Mouse (Mus musculus): ENCODE results near the gene Nexmif. TPM values are rescaled to one million over a fixed set of nuclear protein-coding genes. Genes with fewer than 3 reads are reported as not detected.
"Not testable (repeated sequence)": the region's sequence is repeated elsewhere in the genome, so short reads cannot be mapped to it uniquely, and the experiment has no call there.

The Nexmif gene
- total and polyA plus RNA-seq, 2 experiments from 2014 or later, result 28.1 to 82.8 TPM

DNA sequence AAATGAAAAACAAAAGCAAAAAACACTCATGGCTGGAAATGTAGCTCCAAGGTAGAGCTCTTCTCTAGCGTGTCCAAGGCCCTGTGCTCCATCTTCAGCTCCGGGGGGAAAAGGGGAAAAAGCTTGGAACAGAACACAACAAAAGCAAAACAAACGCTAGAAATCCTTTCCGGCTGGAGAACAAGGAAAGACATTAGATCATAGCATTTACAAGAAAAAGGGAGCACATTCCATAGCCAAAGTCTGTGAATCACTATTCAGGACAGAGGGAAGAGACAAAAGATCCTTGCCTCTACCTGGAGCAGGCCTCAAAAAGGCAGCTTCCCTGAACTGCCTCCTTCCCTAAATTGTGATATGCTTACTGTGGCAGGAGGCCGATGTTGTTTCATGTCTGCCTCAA, 4.4 kb downstream of the Nexmif start:
- Histone ChIP-seq H3K4me2 (ENCODE audit: low read depth) (no peak overlapping the region), H3K4me1 (ENCODE audit: insufficient read depth) (no peaks in the 10 kb centered on the region), H3K4me3 (ENCODE audit: low read depth, low read length) (no peak overlapping the region), H3K27ac (ENCODE audit: low read depth, low read length) (no peak overlapping the region), H3K9ac (no peak overlapping the region), H3K36me3 (ENCODE audit: insufficient read depth) (no peaks in the 10 kb centered on the region), H3K9me3 (ENCODE audit: low read length) (no peaks in the 10 kb centered on the region), H3K27me3 (ENCODE audit: insufficient read depth, low read length) (no peaks in the 10 kb centered on the region)
- WGBS, result 53% methylated on average over 5 of the region's 5 CpGs
- no peak for DNase-seq
- TF ChIP-seq CTCF (IDR thresholded peaks at IDR 0.05; ENCODE audit: low read depth), result no peak
- no peak for ATAC-seq

DNA sequence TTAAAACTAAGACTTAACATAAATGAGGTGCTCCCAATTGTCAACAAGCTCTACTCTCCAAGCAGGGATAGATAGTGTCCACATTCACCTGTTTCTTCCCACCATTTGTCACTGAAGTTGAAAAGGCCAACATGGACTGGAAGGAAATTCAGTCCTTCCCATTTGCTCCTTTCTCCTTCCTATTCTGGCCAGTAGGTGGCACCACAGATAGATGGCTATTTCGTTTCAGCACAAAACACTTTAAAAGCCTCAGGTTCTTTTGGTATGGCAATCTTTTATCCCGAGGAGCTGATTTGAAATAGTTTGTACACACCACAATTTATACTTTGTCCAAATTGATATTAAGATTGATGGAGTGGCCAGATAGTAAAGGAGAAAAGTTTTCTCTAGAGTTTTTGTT, 21.7 kb downstream of the Nexmif start:
- 22% methylated on average over 2 of the region's 2 CpGs for WGBS
- no peak for ATAC-seq
- H3K4me1 ChIP-seq (ENCODE audit: insufficient read depth), result no peaks in the 10 kb centered on the region

DNA sequence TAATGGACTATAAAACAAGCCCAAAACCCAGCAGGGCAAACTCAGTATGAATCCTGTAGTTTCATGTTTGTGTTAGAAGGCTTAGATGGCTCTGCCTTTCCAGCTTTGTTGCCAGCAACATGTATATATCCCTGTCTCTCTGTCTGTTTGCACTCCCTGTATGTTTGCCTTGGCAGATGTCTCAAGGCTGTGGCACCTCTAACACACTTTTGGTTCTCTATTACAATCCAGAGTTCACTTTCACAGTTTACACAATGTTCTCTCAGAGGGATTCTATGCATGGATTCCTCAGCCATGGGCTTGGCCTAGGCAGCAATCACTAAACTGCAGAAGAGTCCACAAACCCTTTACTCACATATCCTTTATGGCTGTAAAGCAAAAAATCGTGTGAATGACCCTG, 50.9 kb downstream of the Nexmif start:
- DNase-seq, result no peak

More for the DNA sequence above, 21.7 kb downstream of the Nexmif start:
- Histone ChIP-seq H3K9ac (no peak overlapping the region), H3K4me3 (ENCODE audit: low read depth, low read length) (no peak overlapping the region), H3K4me2 (ENCODE audit: low read depth) (no peak overlapping the region), H3K36me3 (ENCODE audit: insufficient read depth) (no peaks in the 10 kb centered on the region), H3K9me3 (ENCODE audit: low read length) (no peaks in the 10 kb centered on the region), H3K27me3 (ENCODE audit: insufficient read depth, low read length) (no peaks in the 10 kb centered on the region), H3K27ac (ENCODE audit: low read depth, low read length) (no peak overlapping the region)
- DNase-seq, result peak; percentile 43
- TF ChIP-seq CTCF (IDR thresholded peaks at IDR 0.05; ENCODE audit: low read depth), result peak; percentile 70

DNA sequence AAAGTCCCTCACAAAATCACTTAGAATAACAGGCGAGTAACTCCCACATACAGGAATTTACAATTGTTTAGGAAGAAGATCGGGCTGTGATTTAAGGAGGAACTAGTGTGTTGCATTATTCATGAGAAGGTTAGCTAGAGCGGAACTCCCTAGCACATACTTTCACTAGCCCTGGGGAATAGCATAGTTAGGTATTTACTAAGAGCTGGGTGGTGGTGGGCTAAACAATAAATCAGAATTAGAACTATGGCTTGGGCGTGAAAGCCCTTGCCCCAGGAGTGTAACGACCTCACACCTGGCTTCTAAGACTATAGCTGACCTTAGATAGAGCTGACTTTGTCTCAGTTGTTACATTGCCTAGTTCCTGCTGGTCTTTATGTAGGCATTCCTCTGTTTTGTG, 85.7 kb downstream of the Nexmif start:
- H3K4me3 ChIP-seq (ENCODE audit: low read depth, low read length); H3K9ac ChIP-seq; DNase-seq; H3K4me1 ChIP-seq (ENCODE audit: insufficient read depth); H3K36me3 ChIP-seq (ENCODE audit: insufficient read depth); H3K4me2 ChIP-seq (ENCODE audit: low read depth); H3K27me3 ChIP-seq (ENCODE audit: insufficient read depth, low read length); ATAC-seq; H3K9me3 ChIP-seq (ENCODE audit: low read length); H3K27ac ChIP-seq (ENCODE audit: low read depth, low read length): not testable (repeated sequence)
- WGBS, result 77% methylated on average over 5 of the region's 5 CpGs

More for the DNA sequence above, 50.9 kb downstream of the Nexmif start:
- Histone ChIP-seq H3K9ac (no peak overlapping the region), H3K4me2 (ENCODE audit: low read depth) (no peak overlapping the region), H3K36me3 (ENCODE audit: insufficient read depth) (no peaks in the 10 kb centered on the region), H3K4me1 (ENCODE audit: insufficient read depth) (no peaks in the 10 kb centered on the region), H3K9me3 (ENCODE audit: low read length) (no peaks in the 10 kb centered on the region), H3K27ac (ENCODE audit: low read depth, low read length) (no peak overlapping the region), H3K27me3 (ENCODE audit: insufficient read depth, low read length) (no peaks in the 10 kb centered on the region), H3K4me3 (ENCODE audit: low read depth, low read length) (no peak overlapping the region)
- TF ChIP-seq CTCF (IDR thresholded peaks at IDR 0.05; ENCODE audit: low read depth), result no peak
- ATAC-seq, result no peak
- WGBS, result 40% methylated on average over 1 of the region's 1 CpGs

DNA sequence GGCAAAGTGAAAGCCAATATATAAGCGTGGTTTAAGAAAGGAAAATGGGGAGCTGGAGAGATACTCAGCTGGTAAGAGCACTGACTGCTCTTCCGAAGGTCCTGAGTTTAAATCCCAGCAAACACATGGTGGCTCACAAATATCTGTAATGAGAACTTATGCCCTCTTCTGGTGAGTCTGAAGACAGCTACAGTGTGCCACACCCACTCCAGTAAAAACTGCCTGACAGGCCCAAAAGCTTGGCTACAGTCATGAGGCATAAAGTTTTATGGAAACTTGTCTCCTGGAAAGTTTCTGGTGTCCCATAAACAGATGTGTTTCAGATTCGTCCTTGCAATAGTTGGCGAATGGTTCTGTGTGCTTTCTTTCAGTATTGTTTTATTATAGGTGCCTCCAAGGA, 86.4 kb downstream of the Nexmif start:
- Histone ChIP-seq H3K4me3 (ENCODE audit: low read depth, low read length) (no peak overlapping the region), H3K4me1 (ENCODE audit: insufficient read depth) (no peaks in the 10 kb centered on the region), H3K36me3 (ENCODE audit: insufficient read depth) (no peaks in the 10 kb centered on the region), H3K4me2 (ENCODE audit: low read depth) (no peak overlapping the region), H3K27me3 (ENCODE audit: insufficient read depth, low read length) (no peaks in the 10 kb centered on the region), H3K9me3 (ENCODE audit: low read length) (no peaks in the 10 kb centered on the region), H3K9ac (no peak overlapping the region), H3K27ac (ENCODE audit: low read depth, low read length) (no peak overlapping the region)
- WGBS, result 68% methylated on average over 4 of the region's 4 CpGs
- TF ChIP-seq CTCF (IDR thresholded peaks at IDR 0.05; ENCODE audit: low read depth), result no peak
- DNase-seq (no peak), ATAC-seq (no peak)

DNA sequence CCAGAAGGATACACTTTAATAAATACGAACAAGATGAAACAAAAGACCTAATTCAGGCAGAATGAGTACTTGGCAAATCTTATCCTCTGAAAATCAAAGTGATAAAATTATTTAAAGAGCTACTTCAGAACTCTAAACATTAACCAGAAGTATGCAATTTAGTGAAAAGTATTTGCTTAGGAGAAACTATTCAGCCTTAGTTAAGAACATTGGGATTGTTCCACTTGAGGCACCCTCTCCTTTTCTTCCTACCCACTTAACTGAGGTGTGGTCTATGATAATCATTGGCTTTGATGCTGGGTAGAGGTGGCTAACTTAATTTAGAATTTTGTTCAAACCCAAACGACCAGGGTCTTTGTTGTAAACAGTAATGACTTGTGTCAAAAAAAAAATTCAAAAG, 146.1 kb downstream of the Nexmif start:
- Histone ChIP-seq H3K9me3 (ENCODE audit: low read length) (no peaks in the 10 kb centered on the region), H3K4me1 (ENCODE audit: insufficient read depth) (no peaks in the 10 kb centered on the region), H3K27ac (ENCODE audit: low read depth, low read length) (no peak overlapping the region), H3K9ac (no peak overlapping the region), H3K27me3 (ENCODE audit: insufficient read depth, low read length) (no peaks in the 10 kb centered on the region), H3K4me3 (ENCODE audit: low read depth, low read length) (no peak overlapping the region), H3K4me2 (ENCODE audit: low read depth) (no peak overlapping the region), H3K36me3 (ENCODE audit: insufficient read depth) (no peaks in the 10 kb centered on the region)
- WGBS, result 54% methylated on average over 2 of the region's 2 CpGs
- DNase-seq, result no peak
- no peak for TF ChIP-seq CTCF (IDR thresholded peaks at IDR 0.05; ENCODE audit: low read depth)
- ATAC-seq, result no peak

DNA sequence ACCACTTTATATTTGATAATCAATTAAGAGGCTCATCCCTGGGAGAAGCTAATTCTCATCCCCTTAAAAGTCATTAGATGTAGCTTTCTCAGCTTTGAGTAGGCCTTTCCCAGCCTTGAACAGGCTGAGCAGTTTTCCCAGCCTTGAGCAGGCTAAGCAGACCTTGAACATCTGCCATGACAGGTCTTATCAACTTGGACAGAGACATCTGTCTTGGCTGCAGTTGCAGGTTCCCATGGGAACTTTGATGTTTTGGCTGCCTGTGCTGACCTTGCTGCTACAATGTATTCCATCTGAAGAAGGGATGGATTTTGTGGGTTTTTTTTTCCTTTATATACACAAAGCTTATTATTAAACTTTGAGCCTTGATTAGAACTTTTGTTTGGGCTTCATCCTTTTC, 160.7 kb downstream of the Nexmif start:
- Histone ChIP-seq H3K27ac (ENCODE audit: low read depth, low read length) (no peak overlapping the region), H3K36me3 (ENCODE audit: insufficient read depth) (no peaks in the 10 kb centered on the region), H3K4me3 (ENCODE audit: low read depth, low read length) (no peak overlapping the region), H3K4me1 (ENCODE audit: insufficient read depth) (no peaks in the 10 kb centered on the region), H3K9ac (no peak overlapping the region), H3K4me2 (ENCODE audit: low read depth) (no peak overlapping the region), H3K27me3 (ENCODE audit: insufficient read depth, low read length) (no peaks in the 10 kb centered on the region), H3K9me3 (ENCODE audit: low read length) (no peaks in the 10 kb centered on the region)
- TF ChIP-seq CTCF (IDR thresholded peaks at IDR 0.05; ENCODE audit: low read depth), result no peak
- DNase-seq (no peak), ATAC-seq (no peak)

DNA sequence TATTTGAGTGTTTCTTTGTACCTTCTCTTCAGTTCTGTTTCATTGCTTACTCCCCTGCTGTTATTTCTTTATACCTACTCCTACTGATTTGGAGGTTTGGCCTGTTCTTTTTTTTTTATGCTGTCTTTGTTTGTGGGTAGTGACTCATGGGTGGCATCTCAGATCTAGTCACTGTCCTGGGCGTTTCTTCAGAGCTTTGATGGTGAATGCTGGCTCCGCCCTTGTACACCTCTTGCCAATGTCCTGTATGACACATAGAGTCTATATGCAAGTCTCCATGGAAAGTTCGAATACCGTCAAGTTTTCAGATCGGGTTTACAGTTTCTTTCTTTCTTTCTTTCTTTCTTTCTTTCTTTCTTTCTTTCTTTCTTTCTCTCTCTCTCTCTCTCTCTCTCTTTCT, 167.1 kb downstream of the Nexmif start:
- H3K4me3 ChIP-seq (ENCODE audit: low read depth, low read length), result no peak overlapping the region
- ATAC-seq (no peak), DNase-seq (no peak)
- 79% methylated on average over 5 of the region's 5 CpGs for WGBS
- no peaks in the 10 kb centered on the region for H3K4me1 ChIP-seq (ENCODE audit: insufficient read depth)
- no peaks in the 10 kb centered on the region for H3K27me3 ChIP-seq (ENCODE audit: insufficient read depth, low read length)
- no peak overlapping the region for H3K27ac ChIP-seq (ENCODE audit: low read depth, low read length)
- no peaks in the 10 kb centered on the region for H3K36me3 ChIP-seq (ENCODE audit: insufficient read depth)
- H3K9ac ChIP-seq, result no peak overlapping the region
- H3K4me2 ChIP-seq (ENCODE audit: low read depth), result no peak overlapping the region
- TF ChIP-seq CTCF (IDR thresholded peaks at IDR 0.05; ENCODE audit: low read depth), result no peak
- H3K9me3 ChIP-seq (ENCODE audit: low read length), result no peaks in the 10 kb centered on the region

All from forebrain, postnatal 0 days (tissue).